Mouse (Mus musculus) heart, embryonic 14.5 days (tissue): ENCODE data around the gene Hcn4. TPM values are rescaled to one million over a fixed set of nuclear protein-coding genes. Genes with fewer than 3 reads are reported as not detected.

Experiments used
- ATAC-seq: fragments of 200-750 bp; cut with Nextera tagmentation; 2 replicates; pipeline ENCODE4 v1.8.0; 2017; ENCODE audit warnings: low read depth, moderate TSS enrichment; ENCODE audit not compliant: insufficient number of reproducible peaks, insufficient read depth, low FRiP score
- H3K27ac ChIP-seq, 2 experiments: fragments of 200-500 bp in 1 of 2; fragments of 300-500 bp in 1 of 2; sonication (generic) in 1 of 2; replicated peaks in 1 of 2; 2 replicates each; pipeline ENCODE4 v1.5.1; 2012 to 2014; ENCODE audit warnings: low read depth in 2 of 2, low read length in 2 of 2, control low read depth in 1 of 2, mild to moderate bottlenecking in 1 of 2, mixed read lengths in 1 of 2; ENCODE audit not compliant: control insufficient read depth in 1 of 2, insufficient read depth in 1 of 2
- H3K27me3 ChIP-seq: fragments of 300-500 bp; sonication (generic); 2 replicates; pipeline ENCODE4 v1.6.1; 2014; ENCODE audit warnings: mild to moderate bottlenecking, low read length, control low read depth; ENCODE audit not compliant: control insufficient read depth, insufficient read depth
- H3K36me3 ChIP-seq: fragments of 300-500 bp; sonication (generic); 2 replicates; pipeline ENCODE4 v1.6.1; 2014; ENCODE audit warnings: mild to moderate bottlenecking, control low read depth, low read length, mixed read lengths; ENCODE audit not compliant: control insufficient read depth, insufficient read depth
- H3K4me1 ChIP-seq, 2 experiments: fragments of 200-500 bp in 1 of 2; fragments of 300-500 bp in 1 of 2; sonication (generic) in 1 of 2; 2 replicates each; pipeline ENCODE4 v1.6.1; 2012 to 2014; ENCODE audit warnings: low read length in 2 of 2, control low read depth in 1 of 2, mixed read lengths in 1 of 2; ENCODE audit not compliant: control insufficient read depth in 2 of 2, insufficient read depth in 2 of 2
- H3K4me2 ChIP-seq: fragments of 300-500 bp; sonication (generic); 2 replicates; pipeline ENCODE4 v1.6.1; 2014; ENCODE audit warnings: mild to moderate bottlenecking, low read length
- H3K4me3 ChIP-seq, 2 experiments: fragments of 200-500 bp in 1 of 2; fragments of 300-500 bp in 1 of 2; sonication (generic) in 1 of 2; 2 replicates each; pipeline ENCODE4 v1.5.1; 2012 to 2014; ENCODE audit warnings: low read length in 2 of 2, mild to moderate bottlenecking in 2 of 2, control low read depth in 1 of 2, low read depth in 1 of 2, moderate library complexity in 1 of 2; ENCODE audit not compliant: control insufficient read depth in 1 of 2, insufficient read depth in 1 of 2
- H3K9ac ChIP-seq: fragments of 300-500 bp; sonication (generic); 2 replicates; pipeline ENCODE4 v1.6.1; 2014; ENCODE audit warnings: mild to moderate bottlenecking, low read length
- H3K9me3 ChIP-seq: fragments of 300-500 bp; sonication (generic); 2 replicates; pipeline ENCODE4 v1.6.1; 2016; ENCODE audit warnings: low read length, control low read depth; ENCODE audit not compliant: control insufficient read depth
- WGBS: fragments of 180-500 bp; shearing (Covaris S2); extraction: QIAGEN DNeasy Blood & Tissue Kit; methylation state at CpG from one replicate; pipeline ENCODE4 v1.1.7; 2014; 5-methylcytosine and 5-hydroxymethylcytosine counted together
- polyA plus RNA-seq: library from polyadenylated mRNA; unstranded; fragments of >200 nt; fragmentation: Nextera tagmentation; extraction: Ambion mirVana; gene quantifications from 2 replicates; pipeline ENCODE4 v1.2.1, GENCODE M21; 2014

Gene Hcn4
- polyA plus RNA-seq, 1 experiment from 2014 or later, result 3.6 TPM

DNA sequence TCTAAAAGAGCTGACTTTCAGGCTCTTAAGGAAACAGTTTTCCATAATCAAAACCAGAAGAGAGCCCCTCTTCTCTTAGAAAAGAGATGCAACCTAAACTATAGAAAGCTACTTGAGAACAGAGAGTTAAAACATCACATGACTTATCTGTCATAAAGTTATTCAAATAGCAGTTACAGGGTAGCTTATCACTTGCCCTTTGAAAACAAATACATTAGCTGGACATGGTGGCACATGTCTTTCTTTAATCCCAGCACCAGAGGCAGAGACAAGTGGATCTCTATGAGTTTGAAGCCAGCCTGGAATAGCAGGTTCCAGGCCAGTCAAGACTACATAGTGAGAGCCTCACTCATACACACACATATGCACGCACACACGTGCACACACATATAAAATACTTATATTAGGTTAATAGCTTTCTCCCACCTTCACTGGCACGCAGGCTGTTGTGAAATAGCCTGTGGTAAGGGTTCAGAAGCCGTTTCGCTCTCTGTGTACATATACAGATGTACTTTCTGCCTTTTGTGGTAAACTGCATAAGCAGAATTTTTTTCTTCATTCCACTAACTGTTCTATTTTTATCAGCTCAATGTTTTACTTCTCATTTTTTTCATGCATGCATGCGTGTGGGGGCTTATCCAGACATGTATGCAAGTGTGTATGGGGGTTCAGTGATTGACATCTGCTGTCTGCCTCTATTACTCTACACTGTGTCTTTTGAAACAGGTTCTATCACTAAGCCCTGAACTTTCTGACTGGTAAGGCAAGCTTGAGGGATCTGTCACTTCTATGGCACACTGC is 68.8 kb downstream of the Hcn4 start:
- H3K27ac ChIP-seq, result no peak overlapping the region
- WGBS, result 91% methylated on average over 6 of the region's 6 CpGs

DNA sequence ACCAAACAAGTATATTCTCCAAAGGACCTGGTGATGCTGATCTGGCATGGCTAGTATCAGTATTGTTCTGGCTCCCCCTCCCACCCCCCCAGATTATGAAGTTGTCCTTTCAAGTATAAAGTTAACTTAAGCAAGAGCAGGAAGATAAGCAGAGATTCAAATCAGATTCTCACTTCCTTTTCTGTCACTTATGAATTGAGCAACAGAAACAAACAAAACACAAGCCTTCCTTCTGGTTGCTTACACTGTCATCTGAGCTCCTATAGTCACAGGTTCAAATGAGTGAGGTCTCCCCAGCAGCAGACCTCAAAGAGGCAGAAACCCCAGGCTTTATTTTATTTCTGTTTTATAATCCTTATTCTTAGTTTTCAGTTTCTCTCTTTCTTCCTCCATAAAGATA is 76.4 kb downstream of the Hcn4 start:
- H3K27ac ChIP-seq, result no peak overlapping the region
- no peaks in the 10 kb centered on the region for H3K9me3 ChIP-seq
- H3K4me1 ChIP-seq, result no peaks in the 10 kb centered on the region; a peak in 1 of 4 replicates
- peaks cover 33% of the 10 kb centered on the region for H3K36me3 ChIP-seq
- no peak overlapping the region for H3K4me2 ChIP-seq
- H3K4me3 ChIP-seq, result no peak overlapping the region
- no peaks in the 10 kb centered on the region for H3K27me3 ChIP-seq
- ATAC-seq, result no peak
- H3K9ac ChIP-seq, result no peak overlapping the region

More for the DNA sequence above, 68.8 kb downstream of the Hcn4 start:
- Histone ChIP-seq H3K27me3 (no peaks in the 10 kb centered on the region), H3K9me3 (no peaks in the 10 kb centered on the region), H3K4me3 (no peak overlapping the region), H3K4me1 (peaks cover 2 to 22% of the 10 kb centered on the region in 2 experiments; a peak in 2 of 4 replicates), H3K4me2 (no peak overlapping the region), H3K36me3 (peaks cover 43% of the 10 kb centered on the region), H3K9ac (no peak overlapping the region)
- no peak for ATAC-seq

DNA sequence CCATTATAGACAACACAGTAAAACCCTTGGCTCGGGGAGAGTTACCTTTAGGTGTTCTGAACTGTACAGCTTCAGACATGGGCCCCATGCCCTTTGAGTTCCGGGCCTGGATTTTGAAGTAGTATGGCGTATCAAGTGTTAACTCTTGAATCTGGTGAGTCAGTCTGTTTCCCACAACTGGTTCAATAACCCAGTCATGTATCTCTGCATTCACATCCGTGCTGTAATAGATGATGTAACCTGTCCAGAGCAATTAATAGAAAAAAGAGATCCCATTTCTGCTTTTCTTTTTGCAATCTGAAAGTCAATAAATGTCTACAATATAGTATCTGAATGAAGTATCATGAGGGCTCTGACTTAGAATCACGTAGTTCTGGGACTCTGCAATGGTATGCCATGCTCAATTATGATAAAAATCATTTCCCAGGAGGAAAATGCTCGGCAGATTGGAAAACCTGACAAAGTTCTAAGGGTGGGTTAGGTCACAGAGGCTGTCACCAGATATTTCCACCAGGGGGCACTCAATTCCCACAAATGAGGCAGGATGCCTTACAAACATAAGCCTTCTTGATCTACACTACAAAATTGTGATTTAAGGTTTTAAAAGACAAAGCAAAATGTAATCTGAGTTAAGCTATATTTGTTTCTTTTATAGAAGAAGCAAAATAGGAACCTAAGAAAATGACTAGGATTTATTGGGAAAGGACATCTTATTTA is 79.8 kb downstream of the Hcn4 start:
- Histone ChIP-seq H3K36me3 (peaks cover 53% of the 10 kb centered on the region), H3K27me3 (no peaks in the 10 kb centered on the region), H3K27ac (no peak overlapping the region), H3K4me1 (no peaks in the 10 kb centered on the region), H3K4me2 (no peak overlapping the region), H3K9ac (no peak overlapping the region), H3K9me3 (no peaks in the 10 kb centered on the region), H3K4me3 (no peak overlapping the region)
- WGBS, result 60% methylated on average over 6 of the region's 6 CpGs
- ATAC-seq, result no peak

Other genes with a start within 250 kb of the Hcn4 start
- 133 and 136 TPM in 2 replicates for gene Nptn, start 241.2 kb upstream of the Hcn4 start, polyA plus RNA-seq
- 6.4 and 6.9 TPM in 2 replicates for gene Rec114, start 79.4 kb upstream of the Hcn4 start, polyA plus RNA-seq
- gene Neo1, start 213.0 kb downstream of the Hcn4 start, polyA plus RNA-seq, result 33.9 and 35.1 TPM in 2 replicates